ENCODE assay signal across 12 mouse cellular contexts in genomic region chr3:34661341-34662007, GRCm38 (mm10). TPM values are rescaled to one million over a fixed set of nuclear protein-coding genes. Genes with fewer than 3 reads are reported as not detected.
DNase-seq lines count a peak whose midpoint lies in the region; ATAC-seq lines count a peak whose summit lies in the region.
"Had no signal": no experiment of that assay in that cellular context is flagged by ENCODE, and none has a peak within 500 bp of the region (broad histone marks: within the 10 kb centered on the region; RNA-seq: fewer than 3 reads in every experiment).

No protein-coding gene starts in this region.

- ATAC-seq in forebrain, embryonic 13.5 days: peak; percentile 7; the same call in 1 of the 2 replicates
- no peak for ATAC-seq in midbrain, embryonic 11.5 days (ENCODE audit: low FRiP score)
- no peak for ATAC-seq in kidney, embryonic 16.5 days (ENCODE audit: low FRiP score, low TSS enrichment)
- ATAC-seq: liver, postnatal 0 days had no signal

- DNase-seq in embryo, embryonic 9.5 days (ENCODE audit: extremely low spot score): peak; percentile 53
- peak; percentile 97 for DNase-seq in midbrain, embryonic 11.5 days (ENCODE audit: low spot score, missing footprints)
- peak; percentile 82 for DNase-seq in retina, embryonic 14.5 days (ENCODE audit: low spot score)
- DNase-seq in ovary, postnatal 14 days (ENCODE audit: low spot score): no peak
- DNase-seq in cerebellum, adult 8-10 months: no peak
- DNase-seq: cerebellum, adult 11-12 months; gastrocnemius, postnatal 25 days; heart, postnatal 14 days; kidney, postnatal 14 days; liver, postnatal 0 days had no signal

- H3K9me3 ChIP-seq in forebrain, embryonic 13.5 days (replicated peaks): no peaks in the 10 kb centered on the region
- no peaks in the 10 kb centered on the region for H3K9me3 ChIP-seq in midbrain, embryonic 11.5 days (ENCODE audit: control insufficient read depth, low read length)
- H3K9me3 ChIP-seq in kidney, embryonic 16.5 days (ENCODE audit: low read length): no peaks in the 10 kb centered on the region

- H3K4me2 ChIP-seq in forebrain, embryonic 13.5 days: peak overlapping the region; percentile 70
- peak overlapping the region; percentile 89 for H3K4me2 ChIP-seq in midbrain, embryonic 11.5 days
- no peak overlapping the region for H3K4me2 ChIP-seq in kidney, embryonic 16.5 days (replicated peaks; ENCODE audit: low read depth, low read length)

- H3K27ac ChIP-seq in forebrain, embryonic 13.5 days: peak overlapping the region; percentile 98
- peak overlapping the region; percentile 98 for H3K27ac ChIP-seq in midbrain, embryonic 11.5 days (ENCODE audit: low read depth, low read length)
- H3K27ac ChIP-seq in kidney, embryonic 16.5 days (ENCODE audit: low read length): no peak overlapping the region

- WGBS in forebrain, embryonic 13.5 days: under 1% methylated on average over 32 of the region's 32 CpGs
- under 1% methylated on average over 32 of the region's 32 CpGs for WGBS in midbrain, embryonic 11.5 days
- WGBS in kidney, embryonic 16.5 days: 3% methylated on average over 32 of the region's 32 CpGs

- H3K36me3 ChIP-seq in forebrain, embryonic 13.5 days (ENCODE audit: poor library complexity, severe bottlenecking): peaks cover 4% of the 10 kb centered on the region; the same call in 1 of the 2 replicates
- no peaks in the 10 kb centered on the region for H3K36me3 ChIP-seq in midbrain, embryonic 11.5 days (ENCODE audit: control insufficient read depth, insufficient read depth, low read length)
- no peaks in the 10 kb centered on the region for H3K36me3 ChIP-seq in kidney, embryonic 16.5 days (ENCODE audit: insufficient read depth, low read length)

- peaks cover 92% of the 10 kb centered on the region for H3K4me1 ChIP-seq in forebrain, embryonic 13.5 days
- peaks cover 75% of the 10 kb centered on the region for H3K4me1 ChIP-seq in midbrain, embryonic 11.5 days (ENCODE audit: control insufficient read depth, insufficient read depth, low read length)
- peaks cover 18% of the 10 kb centered on the region for H3K4me1 ChIP-seq in kidney, embryonic 16.5 days (ENCODE audit: insufficient read depth, low read length)

- peaks cover 10% of the 10 kb centered on the region; the same call in 1 of the 2 replicates for H3K27me3 ChIP-seq in forebrain, embryonic 13.5 days
- H3K27me3 ChIP-seq in midbrain, embryonic 11.5 days (ENCODE audit: control insufficient read depth, insufficient read depth, low read length): 0 out of 2 replicates have a peak, but pooled peaks cover 2% of the 10 kb centered on the region
- H3K27me3 ChIP-seq in kidney, embryonic 16.5 days (ENCODE audit: insufficient read depth, low read length): peaks cover 100% of the 10 kb centered on the region

- H3K4me3 ChIP-seq in forebrain, embryonic 13.5 days: peak overlapping the region; percentile 60
- peak overlapping the region; percentile 24 for H3K4me3 ChIP-seq in midbrain, embryonic 11.5 days (ENCODE audit: low read depth, low read length)
- no peak overlapping the region for H3K4me3 ChIP-seq in kidney, embryonic 16.5 days (ENCODE audit: low read length)

- peak overlapping the region; percentile 75 for H3K9ac ChIP-seq in forebrain, embryonic 13.5 days
- peak overlapping the region; percentile 99 for H3K9ac ChIP-seq in midbrain, embryonic 11.5 days (ENCODE audit: low read length)
- H3K9ac ChIP-seq in kidney, embryonic 16.5 days (replicated peaks; ENCODE audit: low read length): no peak overlapping the region
- H3K9ac ChIP-seq: liver, postnatal 0 days had no signal

RNA-seq across cellular contexts. Expression of gene Sox2, which starts 11.3 kb away (rescaled TPM):
- 41.3 and 48.4 TPM in 2 replicates for polyA plus RNA-seq in forebrain, embryonic 13.5 days (2015; fragmentation: Nextera tagmentation; extraction: Ambion mirVana)
- polyA plus RNA-seq in midbrain, embryonic 11.5 days (2014; fragmentation: Nextera tagmentation; extraction: Ambion mirVana): 48.7 and 49.5 TPM in 2 replicates
- not detected in 2 replicates for polyA plus RNA-seq in kidney, embryonic 16.5 days (2015; fragmentation: Nextera tagmentation; extraction: Ambion mirVana)
- polyA plus RNA-seq: liver, postnatal 0 days had no signal

Comparison
In these comparisons a context has a peak if more than half of its experiments do, and no peak if none do; other contexts are left out.
1. DNase-seq: peak in embryo, embryonic 9.5 days (single experiment), midbrain, embryonic 11.5 days (single experiment) and retina, embryonic 14.5 days (single experiment); none in ovary, postnatal 14 days (single experiment) and cerebellum, adult 8-10 months (single experiment).
2. RNA of gene Sox2, which starts 11.3 kb away (polyA plus RNA-seq): 48.7 to 49.5 TPM in midbrain, embryonic 11.5 days and 41.3 to 48.4 TPM in forebrain, embryonic 13.5 days; not detected in kidney, embryonic 16.5 days; every median in the first group is over 10 times any median in the second.